In the genomic region with DNA sequence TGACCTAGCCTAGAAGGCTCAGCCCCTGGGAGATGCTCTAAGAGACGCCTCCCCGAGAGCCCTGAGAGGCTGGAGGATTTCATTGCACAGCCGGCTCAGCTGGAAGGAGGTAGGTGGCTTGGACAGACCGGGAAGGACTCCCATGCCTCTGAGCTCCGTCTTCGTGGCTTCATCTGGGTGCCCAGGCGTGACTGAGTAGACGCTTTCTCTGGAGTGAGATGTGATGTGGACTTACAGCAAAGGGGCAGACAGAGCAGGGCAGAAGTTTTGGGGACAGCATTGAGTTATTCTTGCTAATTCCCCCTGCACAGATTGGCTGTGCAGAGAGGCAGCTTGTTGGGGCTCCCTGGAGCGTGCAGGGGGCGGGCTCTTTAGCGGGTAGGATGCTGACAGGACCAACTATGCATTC, we compare ENCODE assay signal across 8 mouse cellular contexts. TPM values are rescaled to one million over a fixed set of nuclear protein-coding genes. Genes with fewer than 3 reads are reported as not detected.
DNase-seq lines count a peak whose midpoint lies in the region; ATAC-seq and TF ChIP-seq lines count a peak whose summit lies in the region.

No protein-coding gene starts in this region.

- 11% methylated on average over 11 of the region's 11 CpGs for WGBS in heart, embryonic 10.5 days
- WGBS in limb, embryonic 15.5 days = 9% methylated on average over 11 of the region's 11 CpGs

- H3K4me3 ChIP-seq in gastrocnemius, adult 2 months = peak overlapping the region; percentile 68
- no peak overlapping the region for H3K4me3 ChIP-seq in CH12.LX (replicated peaks in 1 of 3; ENCODE audit: low read depth in 2 of 3, low read length in 2 of 3, poor library complexity in 1 of 3)
- H3K4me3 ChIP-seq in heart, embryonic 10.5 days = peak overlapping the region; percentile 49
- peak overlapping the region; percentile 45 for H3K4me3 ChIP-seq in limb, embryonic 15.5 days

- TF ChIP-seq EP300 in CH12.LX (IDR thresholded peaks at IDR 0.05; ENCODE audit: low read length) = no peak

- H3K4me1 ChIP-seq in CH12.LX (ENCODE audit: control insufficient read depth in 1 of 2, insufficient read depth in 2 of 2) = peaks cover 10 to 21% of the 10 kb centered on the region in 2 experiments
- peaks cover 75% of the 10 kb centered on the region for H3K4me1 ChIP-seq in heart, embryonic 10.5 days
- peaks cover 78% of the 10 kb centered on the region for H3K4me1 ChIP-seq in limb, embryonic 15.5 days

- no peak for ATAC-seq in limb, embryonic 15.5 days (ENCODE audit: insufficient number of reproducible peaks, low FRiP score, low TSS enrichment, low read depth)

- 0 out of 2 replicates have a peak overlapping the region, but pooled peaks have one; percentile 21 for H3K4me2 ChIP-seq in CH12.LX (ENCODE audit: insufficient read depth, low read depth, poor library complexity, severe bottlenecking)
- H3K4me2 ChIP-seq in limb, embryonic 15.5 days = peak overlapping the region; percentile 66

- TF ChIP-seq CTCF in gastrocnemius, adult 2 months (IDR thresholded peaks at IDR 0.05) = no peak
- TF ChIP-seq CTCF in CH12.LX (conservative IDR thresholded peaks at IDR 0.05 in 1 of 2, IDR thresholded peaks at IDR 0.05 in 1 of 2; ENCODE audit: low read depth in 2 of 2, low read length in 2 of 2) = no peak

- intact Hi-C loops in gastrocnemius, adult 2 months (cut with DNase I) = no loop called here
- intact Hi-C loops in gastrocnemius, postnatal 36 days (cut with DNase I) = no loop called here

- H3K36me3 ChIP-seq in CH12.LX (replicated peaks in 1 of 2; ENCODE audit: control insufficient read depth in 1 of 2, insufficient read depth in 1 of 2, low read length in 1 of 2) = no peaks in the 10 kb centered on the region
- H3K36me3 ChIP-seq in heart, embryonic 10.5 days = no peaks in the 10 kb centered on the region
- H3K36me3 ChIP-seq in limb, embryonic 15.5 days = no peaks in the 10 kb centered on the region

- H3K9me3 ChIP-seq in CH12.LX (replicated peaks; ENCODE audit: low read length) = no peaks in the 10 kb centered on the region
- no peaks in the 10 kb centered on the region for H3K9me3 ChIP-seq in heart, embryonic 10.5 days
- H3K9me3 ChIP-seq in limb, embryonic 15.5 days = no peaks in the 10 kb centered on the region

- no peak for TF ChIP-seq POLR2A in CH12.LX (IDR thresholded peaks at IDR 0.05; ENCODE audit: low read depth, low read length)

- dilution Hi-C loops in CH12.LX (cut with MboI; ENCODE audit: extremely low pct_ligation_motif_present, extremely low pct_unique_long_range_greater_than_20kb, low sequenced_read_pairs) = no loop called here

- peaks cover 92% of the 10 kb centered on the region for H3K27me3 ChIP-seq in CH12.LX (replicated peaks)
- peaks cover 9% of the 10 kb centered on the region; the same call in 1 of the 2 replicates for H3K27me3 ChIP-seq in heart, embryonic 10.5 days (ENCODE audit: insufficient read depth, poor library complexity, severe bottlenecking)
- no peaks in the 10 kb centered on the region for H3K27me3 ChIP-seq in limb, embryonic 15.5 days

- H3K79me2 ChIP-seq in CH12.LX (replicated peaks; ENCODE audit: control insufficient read depth, extremely low read depth, insufficient read depth, poor library complexity, severe bottlenecking) = no peaks in the 10 kb centered on the region

- peak; percentile 57 for DNase-seq in gastrocnemius, adult 2 months
- DNase-seq in gastrocnemius, postnatal 36 days = no peak
- no peak for DNase-seq in CH12.LX (ENCODE audit: extremely low read depth)
- DNase-seq in heart, embryonic 10.5 days (ENCODE audit: low spot score) = no peak
- no peak for DNase-seq in right cerebral cortex, postnatal 4 days
- no peak for DNase-seq in right cerebral cortex, postnatal 25 days
- no peak for DNase-seq in testis, postnatal 10 days (ENCODE audit: low spot score)

- H3K27ac ChIP-seq in gastrocnemius, adult 2 months = peak overlapping the region; percentile 88
- H3K27ac ChIP-seq in CH12.LX (ENCODE audit: insufficient read depth, low read depth) = no peak overlapping the region
- peak overlapping the region; percentile 43 for H3K27ac ChIP-seq in heart, embryonic 10.5 days
- peak overlapping the region; percentile 73 for H3K27ac ChIP-seq in limb, embryonic 15.5 days

- H3K9ac ChIP-seq in CH12.LX (ENCODE audit: insufficient read depth, low read depth) = no peak overlapping the region
- peak overlapping the region; percentile 42 for H3K9ac ChIP-seq in limb, embryonic 15.5 days

- no peak for TF ChIP-seq RAD21 in CH12.LX (IDR thresholded peaks at IDR 0.05; ENCODE audit: low read depth, low read length)

- in situ Hi-C loops in CH12.LX (cut with MboI; ENCODE audit: low pct_ligation_motif_present, low pct_unique_long_range_greater_than_20kb, low sequenced_read_pairs) = loop anchor here (25.0 kb wide), 1 partner anchor 309 kb away; no protein-coding TSS in a partner anchor

TF ChIP-seq in CH12.LX, 34 proteins besides CTCF, POLR2A, EP300 and RAD21:
- TF ChIP-seq ELF1 (IDR thresholded peaks at IDR 0.05; ENCODE audit: low read depth, low read length) = no peak
- no peak for TF ChIP-seq PAX5 (IDR thresholded peaks at IDR 0.05; ENCODE audit: low read length)
- no peak for TF ChIP-seq BHLHE40 (IDR thresholded peaks at IDR 0.05; ENCODE audit: low read depth, low read length)
- TF ChIP-seq ZNF384 (IDR thresholded peaks at IDR 0.05; ENCODE audit: low read depth, low read length) = no peak
- no peak for TF ChIP-seq USF2 (conservative IDR thresholded peaks at IDR 0.05; ENCODE audit: low read depth, low read length)
- no peak for TF ChIP-seq MYC (IDR thresholded peaks at IDR 0.05; ENCODE audit: low read depth, low read length)
- TF ChIP-seq NELFE (IDR thresholded peaks at IDR 0.05; ENCODE audit: low read depth, low read length) = no peak
- no peak for TF ChIP-seq SMC3 (IDR thresholded peaks at IDR 0.05; ENCODE audit: low read depth, low read length)
- TF ChIP-seq HCFC1 (IDR thresholded peaks at IDR 0.05; ENCODE audit: low read depth, low read length) = no peak
- TF ChIP-seq SIN3A (IDR thresholded peaks at IDR 0.05; ENCODE audit: low read length) = no peak
- no peak for TF ChIP-seq NRF1 (IDR thresholded peaks at IDR 0.05; ENCODE audit: low read depth, low read length)
- TF ChIP-seq MEF2A (IDR thresholded peaks at IDR 0.05; ENCODE audit: borderline replicate concordance, low read depth, low read length) = no peak

RNA-seq across cellular contexts. Expression of a gene that starts 0.5 kb away (rescaled TPM):
- total RNA-seq in gastrocnemius, adult 2 months (2021) = 10 to 100 TPM in 1 of 2 experiments, 1 to 10 TPM in 1; 7.9 to 12.6 TPM
- 1 to 10 TPM; 9.3 to 9.7 TPM for total RNA-seq in gastrocnemius, postnatal 36 days (2021)
- total RNA-seq in CH12.LX (2012; rRNA removed) (0.13 and 0.76 TPM in 2 replicates), CH12.LX (2014; rRNA removed) (0.15 and 0.19 TPM in 2 replicates)
- 0.12 TPM in 1 of 2 replicates, not detected in the other for polyA plus RNA-seq in CH12.LX (2012; ENCODE audit: insufficient read length, low read depth)
- polyA plus RNA-seq in heart, embryonic 10.5 days (2016; fragmentation: Nextera tagmentation; extraction: Ambion mirVana) = 2.7 and 3.3 TPM in 2 replicates
- polyA plus RNA-seq in limb, embryonic 15.5 days (2015; fragmentation: Nextera tagmentation; extraction: Ambion mirVana) = 12.1 and 14.8 TPM in 2 replicates

RNA-seq across cellular contexts. Expression of a gene that starts 9.6 kb away (rescaled TPM):
- 10 to 100 TPM; 10.7 to 11.6 TPM for total RNA-seq in gastrocnemius, adult 2 months (2021)
- 1 to 10 TPM; 9.4 to 9.7 TPM for total RNA-seq in gastrocnemius, postnatal 36 days (2021)
- total RNA-seq in CH12.LX (2012; rRNA removed) (36.7 and 40.2 TPM in 2 replicates), CH12.LX (2014; rRNA removed) (25.1 and 28.8 TPM in 2 replicates)
- 31.2 and 31.8 TPM in 2 replicates for polyA plus RNA-seq in CH12.LX (2012; ENCODE audit: insufficient read length, low read depth)
- 22.4 and 23.5 TPM in 2 replicates for polyA plus RNA-seq in heart, embryonic 10.5 days (2016; fragmentation: Nextera tagmentation; extraction: Ambion mirVana)
- polyA plus RNA-seq in limb, embryonic 15.5 days (2015; fragmentation: Nextera tagmentation; extraction: Ambion mirVana) = 29.3 and 30.6 TPM in 2 replicates

RNA-seq across cellular contexts. Expression of a gene that starts 26.6 kb away (rescaled TPM):
- total RNA-seq in gastrocnemius, adult 2 months (2021) = 10 to 100 TPM; 12.0 to 17.0 TPM
- 10 to 100 TPM; 13.0 to 19.2 TPM for total RNA-seq in gastrocnemius, postnatal 36 days (2021)
- total RNA-seq in CH12.LX (2012; rRNA removed) = 67.3 and 93.0 TPM in 2 replicates
- 134 and 146 TPM in 2 replicates for total RNA-seq in CH12.LX (2014; rRNA removed)
- polyA plus RNA-seq in CH12.LX (2012; ENCODE audit: insufficient read length, low read depth) = 310 and 338 TPM in 2 replicates
- polyA plus RNA-seq in heart, embryonic 10.5 days (2016; fragmentation: Nextera tagmentation; extraction: Ambion mirVana) = 5.1 and 6.2 TPM in 2 replicates
- polyA plus RNA-seq in limb, embryonic 15.5 days (2015; fragmentation: Nextera tagmentation; extraction: Ambion mirVana) = 8.0 and 11.5 TPM in 2 replicates

RNA-seq across cellular contexts. Expression of a gene that starts 48.2 kb away (rescaled TPM):
- total RNA-seq in gastrocnemius, adult 2 months (2021) = 1 to 10 TPM; 4.3 to 6.2 TPM
- 1 to 10 TPM; 4.6 to 4.7 TPM for total RNA-seq in gastrocnemius, postnatal 36 days (2021)
- total RNA-seq in CH12.LX (2012; rRNA removed) (12.1 and 13.6 TPM in 2 replicates), CH12.LX (2014; rRNA removed) (6.0 and 7.0 TPM in 2 replicates)
- 6.2 and 9.7 TPM in 2 replicates for polyA plus RNA-seq in CH12.LX (2012; ENCODE audit: insufficient read length, low read depth)
- polyA plus RNA-seq in heart, embryonic 10.5 days (2016; fragmentation: Nextera tagmentation; extraction: Ambion mirVana) = 5.1 and 7.8 TPM in 2 replicates
- 6.1 and 6.6 TPM in 2 replicates for polyA plus RNA-seq in limb, embryonic 15.5 days (2015; fragmentation: Nextera tagmentation; extraction: Ambion mirVana)

Comparison
In these comparisons a context has a peak if more than half of its experiments do, and no peak if none do; other contexts are left out.
1. H3K4me3 ChIP-seq: peak in gastrocnemius, adult 2 months (single experiment), heart, embryonic 10.5 days (single experiment) and limb, embryonic 15.5 days (single experiment); none in CH12.LX (0 of 3).
2. RNA of a gene that starts 0.5 kb away (total RNA-seq): 7.9 to 12.6 TPM in gastrocnemius, adult 2 months and 9.3 to 9.7 TPM in gastrocnemius, postnatal 36 days; 0.13 to 0.76 TPM in CH12.LX; every median in the first group is over 4 times any median in the second.